Mouse (Mus musculus) neural tube, embryonic 11.5 days (tissue): ENCODE data around the gene Aif1. TPM values are rescaled to one million over a fixed set of nuclear protein-coding genes. Genes with fewer than 3 reads are reported as not detected.

Source experiments
- ATAC-seq: fragments of 200-750 bp; cut with Nextera tagmentation; 2 replicates; pipeline ENCODE4 v1.8.0; 2017; ENCODE audit warnings: moderate number of reproducible peaks, mild to moderate bottlenecking, moderate TSS enrichment, moderate library complexity; ENCODE audit not compliant: insufficient read depth, low FRiP score, low TSS enrichment
- DNase-seq: peaks from one replicate; pipeline ENCODE4 v3.0.0-alpha.2; 2015; ENCODE audit warnings: low spot score
- H3K27ac ChIP-seq: fragments of 300-500 bp; sonication (generic); 2 replicates; pipeline ENCODE4 v1.5.1; 2014; ENCODE audit warnings: low read depth, mild to moderate bottlenecking, low read length
- H3K27me3 ChIP-seq: fragments of 300-500 bp; sonication (generic); 2 replicates; pipeline ENCODE4 v1.6.1; 2014; ENCODE audit warnings: mild to moderate bottlenecking, low read length, mixed read lengths; ENCODE audit not compliant: control insufficient read depth, insufficient read depth
- H3K36me3 ChIP-seq: fragments of 300-500 bp; sonication (generic); 2 replicates; pipeline ENCODE4 v1.6.1; 2014; ENCODE audit warnings: mild to moderate bottlenecking, low read length, moderate library complexity, mixed read lengths; ENCODE audit not compliant: control insufficient read depth, insufficient read depth
- H3K4me1 ChIP-seq: fragments of 300-500 bp; sonication (generic); 2 replicates; pipeline ENCODE4 v1.6.1; 2014; ENCODE audit warnings: low read length, mixed read lengths; ENCODE audit not compliant: control insufficient read depth, insufficient read depth
- H3K4me2 ChIP-seq: fragments of 300-500 bp; sonication (generic); 2 replicates; pipeline ENCODE4 v1.6.1; 2014; ENCODE audit warnings: low read depth, mild to moderate bottlenecking, moderate library complexity
- H3K4me3 ChIP-seq: fragments of 300-500 bp; sonication (generic); 2 replicates; pipeline ENCODE4 v1.5.1; 2014; ENCODE audit warnings: low read depth, low read length
- H3K9ac ChIP-seq: fragments of 300-500 bp; sonication (generic); 2 replicates; pipeline ENCODE4 v1.6.1; 2014; ENCODE audit warnings: mild to moderate bottlenecking, low read length
- H3K9me3 ChIP-seq: fragments of 300-500 bp; sonication (generic); 2 replicates; pipeline ENCODE4 v1.6.1; 2016; ENCODE audit warnings: low read length; ENCODE audit not compliant: control insufficient read depth
- WGBS: fragments of 180-500 bp; shearing (Covaris S2); extraction: QIAGEN DNeasy Blood & Tissue Kit; methylation state at CpG from one replicate; pipeline ENCODE4 v1.1.7; 2014; 5-methylcytosine and 5-hydroxymethylcytosine counted together
- polyA plus RNA-seq: library from polyadenylated mRNA; unstranded; fragments of >200 nt; fragmentation: Nextera tagmentation; extraction: Ambion mirVana; gene quantifications from 2 replicates; pipeline ENCODE4 v1.2.1, GENCODE M21; 2014

The Aif1 gene
- polyA plus RNA-seq, 1 experiment from 2014 or later = 4.1 TPM

GRCm38 (mm10) chr17:35165451-35166155, 10.3 kb downstream of the Aif1 start:
- Histone ChIP-seq H3K9ac (peak overlapping the region; percentile 60), H3K4me3 (peak overlapping the region; percentile 86), H3K27me3 (no peaks in the 10 kb centered on the region), H3K4me1 (peaks cover 16% of the 10 kb centered on the region), H3K4me2 (peak overlapping the region; percentile 71), H3K9me3 (no peaks in the 10 kb centered on the region), H3K27ac (peak overlapping the region; percentile 93), H3K36me3 (peaks cover 11% of the 10 kb centered on the region)
- 26% methylated on average over 12 of the region's 12 CpGs for WGBS
- peak; percentile 79 for ATAC-seq
- no peak for DNase-seq

- no peaks in the 10 kb centered on the region for H3K9me3 ChIP-seq
- peak within 1 kb of the TSS; percentile 79 for H3K4me2 ChIP-seq
- H3K9ac ChIP-seq = peak within 1 kb of the TSS; percentile 99
- H3K27ac ChIP-seq = peak within 1 kb of the TSS; percentile 93
- under 1% methylated on average over 67 of the region's 89 CpGs for WGBS
- ATAC-seq (peak; percentile 94), DNase-seq (peak; percentile 98)
- H3K36me3 ChIP-seq = peaks cover 19% of the 10 kb centered on the region
- peak within 1 kb of the TSS; percentile 86 for H3K4me3 ChIP-seq
- no peaks in the 10 kb centered on the region for H3K27me3 ChIP-seq
- peaks cover 16% of the 10 kb centered on the region for H3K4me1 ChIP-seq
Observed at GRCm38 (mm10) chr17:35164568-35165450, 11.1 kb downstream of the Aif1 start, which contains the start of gene Prrc2a. TSS of gene Prrc2a (minus strand) at chr17:35164897.

- H3K4me2 ChIP-seq = peak overlapping the region; percentile 79
- no peak for DNase-seq
- H3K4me3 ChIP-seq = peak overlapping the region; percentile 86
- peaks cover 25% of the 10 kb centered on the region for H3K36me3 ChIP-seq
- ATAC-seq = no peak
- 0% methylated on average over 15 of the region's 28 CpGs for WGBS
- H3K9ac ChIP-seq = peak overlapping the region; percentile 99
- H3K4me1 ChIP-seq = peaks cover 16% of the 10 kb centered on the region
- H3K27ac ChIP-seq = peak overlapping the region; percentile 92
- no peaks in the 10 kb centered on the region for H3K27me3 ChIP-seq
- H3K9me3 ChIP-seq = no peaks in the 10 kb centered on the region
Observed at GRCm38 (mm10) chr17:35164218-35164567, 11.7 kb downstream of the Aif1 start.

- no peaks in the 10 kb centered on the region for H3K9me3 ChIP-seq
- ATAC-seq = no peak
- DNase-seq = no peak
- H3K27ac ChIP-seq = peak overlapping the region; percentile 92; the same call in 1 of the 2 replicates
- peak overlapping the region; percentile 79 for H3K4me2 ChIP-seq
- no peaks in the 10 kb centered on the region for H3K27me3 ChIP-seq
- 21% methylated on average over 8 of the region's 8 CpGs for WGBS
- H3K36me3 ChIP-seq = peaks cover 32% of the 10 kb centered on the region
- H3K4me1 ChIP-seq = peaks cover 16% of the 10 kb centered on the region
- peak overlapping the region; percentile 99 for H3K9ac ChIP-seq
- H3K4me3 ChIP-seq = peak overlapping the region; percentile 86
Observed at GRCm38 (mm10) chr17:35163326-35164081, 12.4 kb downstream of the Aif1 start.

GRCm38 (mm10) chr17:35162730-35163129, 13.1 kb downstream of the Aif1 start:
- no peaks in the 10 kb centered on the region for H3K9me3 ChIP-seq
- peak overlapping the region; percentile 99 for H3K9ac ChIP-seq
- DNase-seq (no peak), ATAC-seq (no peak)
- whole genome bisulfite sequencing = 73% methylated on average over 12 of the region's 12 CpGs
- H3K27ac ChIP-seq = no peak overlapping the region
- peak overlapping the region; percentile 79 for H3K4me2 ChIP-seq
- no peaks in the 10 kb centered on the region for H3K27me3 ChIP-seq
- peaks cover 16% of the 10 kb centered on the region for H3K4me1 ChIP-seq
- peaks cover 39% of the 10 kb centered on the region for H3K36me3 ChIP-seq
- H3K4me3 ChIP-seq = peak overlapping the region; percentile 86

GRCm38 (mm10) chr17:35162121-35162520, 13.7 kb downstream of the Aif1 start:
- 84% methylated on average over 14 of the region's 14 CpGs for WGBS
- no peak overlapping the region for H3K27ac ChIP-seq
- H3K4me2 ChIP-seq = peak overlapping the region; percentile 79; the same call in 1 of the 2 replicates
- no peak overlapping the region for H3K4me3 ChIP-seq
- no peaks in the 10 kb centered on the region for H3K9me3 ChIP-seq
- DNase-seq (no peak), ATAC-seq (no peak)
- peaks cover 45% of the 10 kb centered on the region for H3K36me3 ChIP-seq
- no peaks in the 10 kb centered on the region for H3K27me3 ChIP-seq
- H3K9ac ChIP-seq = peak overlapping the region; percentile 99; the same call in 1 of the 2 replicates
- H3K4me1 ChIP-seq = peaks cover 16% of the 10 kb centered on the region

- Histone ChIP-seq H3K9me3 (no peaks in the 10 kb centered on the region), H3K4me1 (peaks cover 16% of the 10 kb centered on the region), H3K27me3 (no peaks in the 10 kb centered on the region), H3K4me3 (no peak overlapping the region), H3K4me2 (no peak overlapping the region), H3K36me3 (peaks cover 52% of the 10 kb centered on the region), H3K27ac (no peak overlapping the region), H3K9ac (no peak overlapping the region)
- no peak for ATAC-seq
- WGBS = 86% methylated on average over 11 of the region's 11 CpGs
- DNase-seq = no peak
Observed at GRCm38 (mm10) chr17:35161421-35161820, 14.4 kb downstream of the Aif1 start.

- H3K4me3 ChIP-seq = no peak overlapping the region
- peaks cover 8% of the 10 kb centered on the region for H3K4me1 ChIP-seq
- no peak overlapping the region for H3K4me2 ChIP-seq
- H3K27ac ChIP-seq = no peak overlapping the region
- peaks cover 70% of the 10 kb centered on the region for H3K36me3 ChIP-seq
- 93% methylated on average over 7 of the region's 7 CpGs for whole genome bisulfite sequencing
- ATAC-seq (no peak), DNase-seq (no peak)
- no peaks in the 10 kb centered on the region for H3K27me3 ChIP-seq
- no peaks in the 10 kb centered on the region for H3K9me3 ChIP-seq
- no peak overlapping the region for H3K9ac ChIP-seq
Observed at GRCm38 (mm10) chr17:35159638-35160037, 16.2 kb downstream of the Aif1 start.
